Mouse (Mus musculus): ENCODE data around the gene Scrt2.

The Scrt2 gene

DNA sequence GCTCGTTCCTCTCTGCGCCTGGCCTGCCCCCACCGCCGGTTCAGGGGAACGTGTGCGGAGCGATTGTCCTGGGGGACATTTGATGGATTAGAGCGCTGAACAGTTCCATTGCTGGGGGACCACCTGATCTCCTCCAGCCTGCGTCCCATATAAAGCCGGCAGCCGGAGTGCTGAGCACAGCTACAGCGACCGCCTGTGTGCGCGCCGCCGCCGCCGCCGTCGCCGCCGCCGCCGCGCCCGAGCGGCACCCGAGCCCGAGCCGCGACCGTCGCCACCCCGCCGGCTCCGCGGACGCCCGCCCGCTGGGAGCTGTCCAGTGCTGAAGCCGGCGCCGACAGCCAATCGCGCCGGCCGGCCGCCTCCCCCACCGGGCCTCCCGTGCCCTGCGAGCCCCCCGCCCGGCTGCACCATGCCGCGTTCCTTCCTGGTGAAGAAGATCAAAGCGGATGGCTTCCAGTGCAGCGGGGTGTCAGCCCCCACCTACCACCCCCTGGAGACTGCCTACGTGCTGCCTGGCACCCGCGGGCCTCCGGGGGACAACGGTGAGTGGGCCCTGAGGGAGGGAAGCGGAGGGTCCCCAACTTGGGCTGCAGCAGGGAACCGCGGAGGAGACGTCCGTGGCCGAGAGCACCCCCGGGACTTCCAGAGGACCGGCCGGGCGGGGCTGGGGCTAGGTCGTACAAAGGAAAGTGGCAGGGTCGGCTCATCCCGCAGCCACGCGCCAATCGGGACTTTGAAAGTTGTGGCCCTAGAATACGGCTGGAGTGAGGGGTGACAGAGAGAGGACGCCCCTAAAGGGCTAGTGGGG, 516 bp downstream of the Scrt2 start:
- peak; percentile 79 for DNase-seq (ENCODE audit: extremely low spot score, low spot score)

DNA sequence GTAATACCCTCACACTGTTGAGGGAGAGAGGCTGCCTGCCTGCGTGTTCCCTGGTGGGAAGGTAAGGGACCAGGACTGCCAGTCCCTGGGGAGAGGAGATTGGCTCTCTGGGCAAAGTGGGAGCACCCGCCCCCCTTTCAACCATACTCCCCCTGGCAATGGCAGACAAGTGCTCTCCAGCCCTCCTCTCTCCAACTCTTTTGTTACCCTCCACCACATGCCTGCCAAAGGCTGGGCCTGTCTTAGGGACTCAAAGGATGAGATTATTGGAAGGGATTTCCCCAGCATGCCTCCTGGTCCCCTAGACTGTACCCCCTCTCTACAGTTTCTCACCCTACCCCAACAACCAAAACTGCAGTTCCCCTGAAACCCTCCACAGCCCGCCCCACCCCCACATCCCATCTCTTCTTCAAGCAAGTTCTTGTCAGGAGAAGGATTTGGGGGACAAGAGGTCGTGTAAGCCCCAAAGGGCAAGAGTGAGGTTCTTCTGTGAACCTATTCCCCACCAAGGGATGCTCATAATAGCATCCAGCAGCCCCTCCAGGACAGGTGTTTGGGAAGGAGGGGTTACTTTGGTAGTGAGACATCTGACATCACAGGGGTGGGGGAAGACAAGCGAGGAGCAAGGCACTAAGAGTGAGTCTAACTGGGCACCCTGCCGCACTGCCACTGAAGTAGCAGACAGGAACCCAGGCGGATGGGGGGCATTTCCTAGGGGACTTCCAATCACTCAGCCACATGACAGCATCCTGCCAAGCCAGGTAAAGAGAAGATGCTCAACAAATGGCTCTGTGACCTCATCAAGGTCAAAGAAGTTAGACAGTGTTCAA, 1.3 kb downstream of the Scrt2 start:
- no peak for DNase-seq (ENCODE audit: extremely low spot score, low spot score)

DNA sequence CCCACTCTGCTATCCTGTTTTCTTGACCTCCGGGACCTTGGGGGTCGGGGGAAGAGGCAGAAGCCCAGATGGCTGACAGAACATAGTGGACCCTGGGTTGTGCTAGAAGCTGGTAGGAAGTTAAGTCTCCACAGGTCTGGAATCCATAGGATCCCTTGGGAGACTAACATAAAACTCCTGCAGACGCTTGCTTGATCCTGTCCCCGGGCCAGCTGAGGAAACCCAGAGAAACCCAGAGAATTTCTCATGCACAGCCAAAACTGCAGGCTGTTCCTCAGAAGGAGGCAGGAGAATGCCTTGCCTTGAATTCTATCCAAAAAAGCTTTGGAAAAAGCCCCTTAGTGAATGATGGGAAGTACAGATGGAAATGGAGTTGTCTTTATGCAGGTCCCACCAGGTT, 2.1 kb downstream of the Scrt2 start:
- DNase-seq (ENCODE audit: extremely low spot score, low spot score), result no peak

DNA sequence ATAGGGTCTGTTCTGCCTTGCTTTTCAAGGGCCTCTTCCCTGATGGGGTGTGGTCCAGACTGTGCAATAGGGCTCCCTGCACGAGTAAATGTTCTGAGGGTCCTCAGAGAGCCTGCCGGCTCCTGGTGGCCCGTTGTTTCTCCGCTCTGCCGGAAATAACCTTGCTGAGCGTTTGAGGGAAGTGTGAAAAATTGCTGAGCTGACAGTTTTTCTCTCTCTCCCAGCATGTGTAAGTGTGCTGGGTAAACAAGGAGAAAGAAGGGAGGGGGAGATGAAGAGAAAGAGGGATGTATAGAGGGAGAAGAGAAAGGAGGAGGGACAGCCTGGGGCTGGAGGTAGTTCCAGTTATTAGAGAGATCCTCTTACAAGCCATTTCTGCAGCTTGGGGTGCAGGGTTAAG, 3.0 kb downstream of the Scrt2 start:
- DNase-seq (ENCODE audit: extremely low spot score, low spot score), result no peak

DNA sequence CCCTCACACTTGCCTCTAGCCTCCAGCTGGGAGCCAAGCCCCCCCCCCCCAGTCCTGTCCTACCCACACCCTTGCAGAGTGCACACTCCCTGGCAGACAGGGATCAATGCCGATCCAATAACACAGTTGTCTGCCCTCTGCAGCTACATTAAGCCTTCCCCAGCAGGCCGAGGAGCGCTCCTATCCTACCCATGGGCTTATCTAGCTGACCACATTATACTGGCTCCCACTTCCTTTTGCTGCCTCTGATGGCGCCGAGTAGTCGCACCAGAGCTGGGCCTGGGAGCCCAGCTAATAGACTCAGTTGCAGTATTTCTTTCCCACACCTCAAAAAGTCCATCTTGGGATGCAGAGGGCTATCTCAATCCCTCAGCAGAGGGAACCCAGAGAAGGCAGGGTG, 4.1 kb downstream of the Scrt2 start:
- no peak for DNase-seq (ENCODE audit: extremely low spot score, low spot score)

DNA sequence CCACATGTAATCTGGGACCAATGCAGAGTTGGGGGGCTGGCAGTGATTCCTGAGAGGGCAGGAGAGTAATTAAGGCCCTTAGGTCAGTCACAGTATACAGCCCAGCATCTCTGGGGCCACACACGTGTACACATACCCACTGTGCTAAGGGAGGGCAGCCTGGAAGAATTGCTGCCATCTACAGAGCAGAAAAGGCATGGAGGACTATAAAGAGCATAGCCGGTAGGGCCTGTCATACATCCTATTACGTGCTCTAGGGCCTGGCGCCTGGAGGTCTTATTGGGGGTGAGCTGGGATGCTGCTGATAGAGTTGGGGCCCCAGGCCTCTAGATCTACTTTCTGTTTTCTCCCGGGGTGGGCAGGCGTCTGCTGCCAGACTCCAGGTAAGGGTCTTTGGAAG, 5.1 kb downstream of the Scrt2 start:
- DNase-seq (ENCODE audit: extremely low spot score, low spot score), result no peak

DNA sequence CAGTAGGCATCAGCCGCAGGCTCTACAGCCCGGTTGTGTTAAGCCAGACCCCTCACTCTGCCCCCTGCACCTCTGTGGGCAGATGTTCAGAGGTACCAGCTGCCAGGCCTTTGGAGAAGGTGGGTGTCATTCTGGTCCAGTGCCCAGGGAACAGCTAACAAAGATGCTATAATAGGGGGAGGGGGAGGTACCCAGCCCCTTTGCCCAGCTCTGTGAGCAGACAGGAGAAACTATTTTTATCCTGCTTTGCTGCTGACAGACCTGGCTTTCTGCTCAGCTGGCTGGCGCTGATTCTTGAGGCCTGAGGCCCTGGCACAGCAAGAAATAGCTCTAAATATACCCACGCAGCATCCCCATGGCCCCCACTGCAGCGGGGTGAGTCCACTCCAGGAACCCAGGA, 5.8 kb downstream of the Scrt2 start:
- no peak for DNase-seq (ENCODE audit: extremely low spot score, low spot score)

DNA sequence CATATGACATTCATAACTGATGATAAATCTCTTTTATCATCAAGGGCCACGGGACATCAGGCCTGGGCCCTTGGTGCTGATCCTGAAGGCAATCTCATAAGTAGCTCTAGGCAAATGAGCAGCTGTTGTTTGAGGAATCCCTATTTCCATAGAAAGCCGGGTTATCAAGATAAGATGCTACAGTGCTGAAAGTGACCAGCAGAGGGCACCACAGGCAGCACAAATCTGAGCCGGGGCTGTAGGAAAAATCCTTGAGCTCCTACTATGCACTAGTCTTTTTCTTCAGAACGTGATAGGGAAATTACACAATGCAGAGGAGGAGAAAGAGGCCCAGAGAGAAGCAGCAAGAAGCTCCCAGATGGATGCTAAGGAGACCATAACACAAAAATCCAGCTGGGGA, 7.7 kb downstream of the Scrt2 start:
- DNase-seq (ENCODE audit: extremely low spot score, low spot score), result no peak

DNA sequence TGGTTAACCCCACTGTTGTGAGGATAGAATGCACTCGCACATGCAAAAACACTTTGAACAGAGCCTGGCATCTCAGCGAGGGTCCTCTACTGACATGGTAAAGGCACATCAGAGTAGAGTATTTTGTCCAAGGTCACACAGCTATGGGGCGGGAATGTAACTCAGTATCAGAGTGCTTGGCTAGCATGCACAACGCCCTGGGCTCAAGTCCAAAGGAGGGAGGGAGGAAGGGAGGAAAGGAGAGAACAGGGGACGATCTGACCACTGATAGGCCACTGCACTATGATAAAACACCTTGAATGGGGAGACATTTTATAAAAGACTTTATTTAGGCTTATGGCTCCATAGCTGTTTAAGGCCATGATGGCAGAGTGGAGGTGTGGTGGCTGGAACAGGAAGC, 8.3 kb downstream of the Scrt2 start:
- no peak for DNase-seq (ENCODE audit: extremely low spot score, low spot score)

DNA sequence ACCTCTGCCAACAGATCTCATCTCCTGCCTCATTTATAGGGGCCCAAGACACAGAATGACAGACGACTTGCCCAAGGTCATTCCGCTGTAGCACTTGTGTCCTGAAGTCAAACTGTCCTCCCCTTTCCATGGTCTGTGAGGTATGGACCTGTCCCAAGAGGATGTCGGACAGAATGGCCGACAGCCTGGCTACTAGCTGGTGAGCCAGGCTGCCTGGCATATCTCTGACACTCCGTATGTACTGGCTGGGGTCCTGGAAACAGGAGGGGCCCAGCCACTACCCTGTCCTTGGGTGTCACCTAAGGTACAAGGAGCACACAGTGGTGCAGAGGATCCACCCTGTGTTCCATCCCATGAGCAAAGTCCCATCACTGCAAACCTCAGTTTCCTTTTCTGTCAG, 9.2 kb downstream of the Scrt2 start:
- DNase-seq (ENCODE audit: extremely low spot score, low spot score), result no peak

DNA sequence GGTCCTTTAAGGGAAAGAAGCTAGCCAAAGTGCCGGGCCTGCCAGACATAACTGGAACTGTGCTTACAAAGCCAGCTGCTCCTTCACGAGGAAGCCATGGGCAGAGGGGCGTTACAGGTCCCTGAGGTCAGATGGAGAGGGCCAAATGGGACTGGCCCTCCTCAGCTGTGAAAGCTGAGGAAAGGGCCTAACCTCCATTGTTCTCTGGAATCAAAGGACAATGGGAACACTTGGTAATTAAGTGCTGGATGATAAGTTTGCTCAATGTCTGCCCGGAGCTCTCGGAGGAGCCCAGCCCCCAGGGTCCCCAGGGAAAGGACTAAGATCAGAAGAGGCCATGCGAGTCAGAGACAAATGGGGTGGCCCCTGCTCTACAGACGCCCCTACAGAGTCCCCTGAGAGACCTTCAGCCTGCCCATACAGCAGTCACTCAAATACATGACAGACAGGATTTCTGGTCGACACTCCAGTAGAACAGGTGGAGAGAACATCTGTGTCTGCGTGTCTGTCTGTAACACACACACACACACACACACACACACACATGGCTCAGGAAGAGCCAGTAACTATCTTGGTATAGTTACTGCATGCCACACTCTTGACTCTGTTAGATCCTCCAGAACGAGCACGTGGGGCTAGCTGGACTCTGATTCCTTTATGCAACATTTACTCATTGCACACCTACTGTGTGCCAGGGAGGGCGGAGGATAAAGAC, 10.2 kb downstream of the Scrt2 start:
- DNase-seq (ENCODE audit: extremely low spot score, low spot score), result no peak

DNA sequence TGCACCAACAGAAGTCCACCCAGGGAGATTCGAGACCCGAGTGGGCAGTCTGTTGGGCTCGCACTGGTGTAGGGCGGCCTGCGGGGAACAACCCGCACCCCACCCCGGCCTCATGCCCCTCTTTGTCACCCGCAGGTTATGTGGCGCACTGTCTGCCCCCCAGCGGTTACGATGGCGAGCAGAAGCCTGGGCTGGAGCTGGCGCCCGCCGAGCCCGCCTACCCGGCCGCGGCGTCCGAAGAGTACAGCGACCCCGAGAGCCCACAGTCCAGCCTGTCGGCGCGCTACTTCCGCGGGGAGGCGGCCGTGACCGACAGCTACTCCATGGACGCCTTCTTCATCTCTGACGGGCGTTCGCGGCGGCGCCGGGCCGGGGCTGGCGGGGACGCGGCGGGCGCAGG, 11.6 kb downstream of the Scrt2 start:
- DNase-seq (ENCODE audit: extremely low spot score, low spot score), result peak; percentile 63

DNA sequence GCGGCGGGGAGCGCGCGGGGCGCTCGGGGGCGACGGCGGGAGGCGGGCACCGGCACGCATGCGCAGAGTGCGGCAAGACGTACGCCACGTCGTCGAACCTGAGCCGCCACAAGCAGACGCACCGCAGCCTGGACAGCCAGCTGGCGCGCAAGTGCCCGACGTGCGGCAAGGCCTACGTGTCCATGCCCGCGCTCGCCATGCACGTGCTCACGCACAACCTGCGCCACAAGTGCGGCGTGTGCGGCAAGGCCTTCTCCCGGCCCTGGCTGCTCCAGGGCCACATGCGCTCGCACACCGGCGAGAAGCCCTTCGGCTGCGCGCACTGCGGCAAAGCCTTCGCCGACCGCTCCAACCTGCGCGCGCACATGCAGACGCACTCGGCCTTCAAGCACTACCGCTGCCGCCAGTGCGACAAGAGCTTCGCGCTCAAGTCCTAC, 12.0 kb downstream of the Scrt2 start:
- DNase-seq (ENCODE audit: extremely low spot score, low spot score), result peak; percentile 61

DNA sequence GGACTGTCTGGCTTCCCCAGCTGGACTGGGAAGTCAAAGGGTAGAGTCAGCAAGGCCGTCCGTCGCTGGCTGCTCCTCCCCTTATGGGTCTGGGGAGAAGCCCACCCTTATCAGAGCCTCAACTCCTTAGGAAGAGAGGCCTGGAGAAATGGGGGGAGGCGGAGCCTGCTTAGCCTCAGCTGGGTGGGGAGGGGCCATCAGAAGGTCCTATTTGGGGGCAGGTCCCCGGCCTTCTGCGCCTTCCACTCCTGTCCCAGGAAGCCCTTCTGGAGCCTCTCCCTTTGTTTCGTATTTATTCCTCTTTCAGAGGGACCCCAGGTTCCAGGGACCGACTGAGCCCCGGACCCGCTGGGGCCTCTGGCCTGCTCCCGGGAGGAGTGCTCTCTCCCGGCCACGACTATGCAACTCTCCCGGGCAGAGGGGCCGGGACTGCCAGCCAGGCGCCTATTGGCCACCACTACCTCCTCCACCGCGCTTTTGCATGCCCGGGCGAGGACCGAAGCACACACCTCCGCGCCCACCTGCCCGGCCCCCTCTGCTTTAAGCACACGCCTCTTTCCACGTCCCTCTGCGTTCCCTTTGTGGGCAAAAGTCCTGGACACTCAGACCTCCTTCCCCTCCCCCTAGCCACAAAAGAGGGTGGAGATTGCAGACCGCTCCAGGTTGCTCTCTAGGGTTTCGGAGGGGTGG, 13.7 kb downstream of the Scrt2 start:
- DNase-seq (ENCODE audit: extremely low spot score, low spot score), result no peak

DNA sequence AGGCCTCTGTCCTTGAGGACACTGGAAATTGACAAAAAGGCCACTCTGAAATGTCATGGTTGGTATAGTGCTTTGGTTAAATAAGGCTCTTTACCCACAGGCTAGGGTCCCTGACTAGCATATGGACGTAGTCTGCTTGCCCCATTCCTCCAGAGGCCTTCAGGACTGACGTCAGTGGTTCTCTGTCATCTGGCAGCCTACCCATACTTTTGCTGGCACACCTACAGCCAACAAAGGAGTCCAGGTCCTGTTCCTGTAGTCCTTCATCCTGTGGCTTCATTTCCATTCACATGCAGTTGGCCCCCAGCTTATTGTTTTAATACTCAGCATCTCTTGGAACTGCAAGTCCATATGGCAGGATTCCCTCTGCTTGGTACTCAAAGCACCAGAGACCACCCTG, 15.6 kb downstream of the Scrt2 start:
- DNase-seq (ENCODE audit: extremely low spot score, low spot score), result no peak

DNA sequence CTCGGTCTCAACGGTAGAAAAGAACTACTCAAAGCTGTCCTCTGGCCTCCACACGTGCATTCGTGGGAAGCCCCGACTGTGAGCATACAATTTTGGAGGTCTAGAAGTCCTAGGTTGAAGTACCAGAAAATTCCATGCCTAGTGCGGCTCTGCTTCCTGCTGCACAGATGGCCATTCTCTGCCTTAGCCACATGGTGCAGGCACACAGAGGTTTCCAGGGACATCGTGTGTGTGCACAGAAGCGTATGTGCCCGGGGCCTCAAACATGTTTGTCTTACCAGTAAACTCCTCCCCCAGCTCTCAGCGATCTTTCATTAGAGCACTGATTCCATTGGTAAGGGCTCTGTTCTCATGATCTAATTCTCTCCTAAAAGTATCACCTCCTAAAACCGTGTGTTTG, 16.6 kb downstream of the Scrt2 start:
- DNase-seq (ENCODE audit: extremely low spot score, low spot score), result no peak

DNA sequence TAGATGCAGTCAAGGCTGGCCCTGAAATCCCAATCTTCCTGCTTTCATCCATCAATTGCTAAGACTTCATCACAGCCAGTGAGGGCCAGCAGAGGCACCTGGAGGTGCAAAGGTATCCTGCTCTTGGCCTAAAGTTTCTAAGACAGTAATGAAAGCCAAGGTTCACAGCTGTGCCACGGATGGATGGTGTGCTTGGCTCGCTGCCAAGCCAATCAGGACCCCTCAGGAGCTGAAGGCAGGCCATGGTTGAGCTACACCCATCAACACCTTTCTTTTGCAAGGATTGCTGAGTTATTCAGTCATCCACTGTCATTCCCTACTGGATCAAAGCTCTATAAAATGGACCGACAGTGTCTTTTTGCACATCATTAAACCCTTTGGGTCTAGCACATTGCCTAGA, 18.2 kb downstream of the Scrt2 start:
- DNase-seq (ENCODE audit: extremely low spot score, low spot score), result no peak

DNA sequence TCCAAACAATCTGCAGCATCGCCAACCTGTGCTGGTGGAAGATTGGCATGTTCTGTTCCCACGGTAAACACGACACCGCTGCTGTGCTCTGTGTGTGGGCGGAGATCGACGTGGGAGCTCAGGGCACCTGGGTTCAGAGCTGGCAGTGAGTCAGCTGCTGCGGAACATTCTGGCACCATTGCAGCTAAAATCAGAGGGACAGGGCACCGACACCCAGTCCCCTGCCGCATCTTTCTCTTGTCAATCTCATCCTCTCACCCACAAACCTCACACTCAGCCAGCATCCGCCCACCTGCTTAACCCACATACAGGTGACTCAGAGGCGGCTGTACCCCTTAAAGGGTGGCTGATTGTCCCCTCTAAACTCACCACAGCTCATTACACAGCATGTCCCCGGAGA, 20.4 kb downstream of the Scrt2 start:
- no peak for DNase-seq (ENCODE audit: extremely low spot score, low spot score)

DNA sequence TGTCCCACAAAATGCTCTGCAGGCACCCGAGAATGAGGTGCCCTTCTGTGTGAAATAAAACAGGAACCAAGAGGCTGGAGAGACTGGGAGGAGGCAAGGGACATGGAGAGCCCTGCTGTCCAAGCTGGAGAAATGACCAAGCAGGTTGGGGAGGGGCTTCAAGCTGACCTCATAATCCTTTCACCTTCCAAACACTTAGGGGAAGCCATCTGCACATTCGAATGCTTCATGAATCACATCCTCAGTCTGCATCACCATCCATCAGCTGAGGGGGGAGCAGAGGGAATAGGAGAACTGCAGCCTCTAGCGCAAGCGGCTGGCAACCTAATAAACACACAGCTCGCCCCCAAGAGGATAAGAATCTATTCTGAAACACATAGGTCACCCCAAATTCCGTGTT, 21.0 kb downstream of the Scrt2 start:
- no peak for DNase-seq (ENCODE audit: extremely low spot score, low spot score)

DNA sequence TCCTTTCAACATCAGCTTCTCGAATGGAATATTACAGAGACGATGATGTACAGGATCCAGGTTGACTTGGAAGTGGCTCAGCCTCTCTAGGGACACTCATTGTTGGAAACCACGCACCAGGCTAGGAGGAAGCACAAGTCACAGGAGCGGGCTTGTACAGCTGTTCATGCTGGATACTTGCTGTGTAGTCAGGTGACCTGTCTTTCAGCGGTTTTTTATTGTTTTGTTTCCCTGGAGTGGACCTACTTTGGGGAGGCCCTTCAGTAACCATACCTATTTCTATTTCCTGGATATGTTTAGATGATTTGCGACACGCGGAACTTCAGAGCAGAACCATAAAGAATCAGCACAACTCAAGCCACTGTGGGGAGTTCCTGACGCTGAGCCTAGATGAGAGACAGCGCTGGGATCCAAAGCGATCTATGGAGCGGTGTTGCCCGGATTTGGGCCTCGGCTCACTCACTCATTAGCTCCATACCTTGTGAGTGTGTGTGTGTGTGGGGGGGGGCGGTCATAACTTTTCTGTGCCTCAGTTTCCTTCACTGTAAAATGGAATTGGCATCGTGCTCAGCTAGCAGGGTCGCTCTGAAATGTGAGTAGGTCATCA, 23.5 kb downstream of the Scrt2 start:
- DNase-seq (ENCODE audit: extremely low spot score, low spot score), result no peak
